Mouse (Mus musculus) WW6 (cell line): ENCODE measurements around the gene Tufm.

Experiments
- DNase-seq: peaks from one replicate; pipeline ENCODE4 v3.0.0-alpha.2; 2013; ENCODE audit warnings: low read depth, low spot score

Tufm gene

DNA sequence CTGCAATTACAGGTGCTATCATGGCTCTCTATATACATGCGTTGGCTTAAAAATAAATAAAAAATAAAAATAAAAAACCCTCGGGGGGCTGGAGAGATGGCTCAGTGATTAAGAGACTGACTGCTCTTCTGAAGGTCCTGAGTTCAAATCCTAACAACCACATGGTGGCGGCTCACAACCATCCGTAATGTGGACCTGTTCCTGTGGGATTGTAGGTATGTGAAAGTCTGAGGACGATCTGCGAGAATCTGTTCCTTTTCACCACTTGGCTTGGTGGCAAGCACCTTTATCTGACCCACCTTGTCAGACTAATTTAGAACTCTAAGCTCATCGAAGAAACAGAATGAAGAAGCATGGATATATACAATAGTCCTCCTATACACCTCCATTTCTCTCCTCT lies 12.3 kb downstream of the Tufm start:
- DNase-seq: no peak

GRCm38 (mm10) chr7:126501684-126502022 lies 14.5 kb downstream of the Tufm start:
- DNase-seq: no peak

DNA sequence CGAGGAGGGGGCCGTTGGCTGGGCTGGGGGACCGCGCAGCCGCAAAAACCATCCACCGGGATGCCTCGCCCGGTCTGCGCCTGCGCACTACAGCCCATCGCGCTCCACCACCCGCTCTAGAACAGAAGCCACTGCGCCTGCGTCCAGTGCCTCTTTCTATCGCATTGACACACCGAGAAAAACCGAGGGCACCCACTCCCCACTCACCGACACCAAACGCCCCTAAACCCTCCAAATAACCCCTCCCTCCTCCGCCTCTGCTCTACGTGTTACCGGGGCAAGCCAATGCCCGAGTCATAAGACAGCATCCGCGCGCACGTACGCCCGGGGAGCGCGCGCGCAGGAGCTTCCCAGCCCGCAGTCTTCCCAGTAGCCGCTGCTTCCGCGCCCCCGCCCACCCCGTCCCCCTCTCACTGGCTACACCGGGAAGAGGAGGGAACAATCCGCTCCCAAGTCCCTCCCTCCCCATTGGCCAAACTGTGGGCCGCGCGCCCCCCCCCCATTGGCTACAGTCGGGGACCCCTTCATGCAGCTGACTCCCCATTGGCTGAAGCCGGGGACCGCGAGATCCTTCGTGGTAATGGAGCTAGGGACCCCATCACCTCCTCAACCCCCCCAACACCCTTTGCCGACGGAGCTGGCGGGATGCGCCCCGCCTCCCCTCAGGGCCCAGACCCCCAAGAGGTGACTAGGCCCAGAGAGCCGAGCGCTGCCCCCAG lies 15.0 kb downstream of the Tufm start:
- peak; percentile 91 for DNase-seq

DNA sequence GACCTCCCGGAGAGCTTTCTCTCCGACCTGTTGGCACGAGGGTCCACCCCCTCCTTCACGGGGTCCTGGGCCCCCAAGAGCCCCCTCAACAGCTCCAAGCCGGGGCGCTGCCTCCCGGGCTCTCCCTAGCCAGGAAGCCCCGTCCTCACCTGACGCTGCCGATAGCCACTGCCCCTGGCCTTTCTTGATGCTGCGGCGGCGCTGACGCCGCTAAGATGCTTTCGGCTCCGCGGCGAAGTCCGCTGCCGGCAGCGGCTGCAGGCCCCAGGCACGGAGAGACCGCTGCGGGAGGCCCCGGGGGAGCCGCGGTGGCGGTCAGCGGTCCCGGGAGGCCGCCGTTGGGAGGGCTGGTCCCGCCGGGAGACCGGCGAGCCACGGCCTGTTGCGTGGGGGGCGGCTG lies 15.6 kb downstream of the Tufm start:
- no peak for DNase-seq

GRCm38 (mm10) chr7:126503273-126503878 lies 16.2 kb downstream of the Tufm start, which contains the start of gene Atxn2l:
Atxn2l (minus strand) TSS chr7:126503437.
- peak; percentile 98 for DNase-seq

DNA sequence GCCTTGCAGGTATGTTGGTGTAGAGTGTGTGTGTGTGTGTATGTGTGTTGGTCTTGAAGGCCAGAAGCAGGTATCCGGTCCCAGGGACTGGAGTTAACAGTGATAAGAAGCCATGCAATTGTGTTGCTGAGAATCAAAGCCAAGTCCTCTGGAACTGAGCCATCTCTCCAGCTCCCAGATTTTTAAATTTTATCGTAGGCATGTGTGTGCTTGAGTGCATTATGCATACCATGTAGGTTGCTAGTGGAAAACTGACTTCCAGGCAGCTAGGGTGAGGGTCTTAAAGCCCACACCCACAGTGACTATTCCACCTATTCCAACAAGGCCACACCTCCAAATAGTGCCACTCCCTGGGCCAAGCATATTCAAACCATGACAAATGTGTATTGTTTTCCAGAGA lies 17.8 kb downstream of the Tufm start:
- DNase-seq: no peak

DNA sequence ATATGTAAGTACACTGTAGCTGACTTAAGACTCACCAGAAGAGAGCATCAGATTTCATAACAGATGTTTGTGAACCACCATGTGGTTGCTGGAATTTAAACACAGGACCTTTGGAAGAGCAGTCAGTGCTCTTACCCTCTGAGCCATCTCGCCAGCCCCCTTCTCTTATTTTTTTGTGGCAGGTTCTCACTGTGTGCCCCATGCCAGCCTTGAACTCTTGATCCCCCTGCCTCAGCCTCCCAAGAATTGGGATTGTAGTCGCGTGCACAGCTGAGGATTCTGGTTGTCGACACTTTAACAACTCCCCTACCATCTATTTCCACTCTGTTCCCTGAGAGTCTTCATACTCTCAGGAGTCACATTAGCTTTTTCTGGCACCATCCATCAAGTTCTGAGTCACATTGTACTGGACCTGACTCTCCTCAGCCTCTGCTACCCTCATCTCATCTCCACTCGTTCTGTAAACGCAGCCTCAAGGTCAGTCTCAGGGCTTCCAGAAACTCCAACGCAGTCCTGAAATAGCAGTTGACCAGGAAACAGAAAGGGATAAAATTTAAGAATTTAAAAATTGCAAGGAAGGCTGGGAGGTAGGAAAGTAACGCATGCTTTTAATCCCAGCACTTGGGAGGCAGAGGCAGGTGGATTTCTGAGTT lies 20.1 kb downstream of the Tufm start:
- no peak for DNase-seq

- no peak for DNase-seq
These were observed 24.1 kb downstream of the Tufm start for GRCm38 (mm10) chr7:126511287-126511686.

DNA sequence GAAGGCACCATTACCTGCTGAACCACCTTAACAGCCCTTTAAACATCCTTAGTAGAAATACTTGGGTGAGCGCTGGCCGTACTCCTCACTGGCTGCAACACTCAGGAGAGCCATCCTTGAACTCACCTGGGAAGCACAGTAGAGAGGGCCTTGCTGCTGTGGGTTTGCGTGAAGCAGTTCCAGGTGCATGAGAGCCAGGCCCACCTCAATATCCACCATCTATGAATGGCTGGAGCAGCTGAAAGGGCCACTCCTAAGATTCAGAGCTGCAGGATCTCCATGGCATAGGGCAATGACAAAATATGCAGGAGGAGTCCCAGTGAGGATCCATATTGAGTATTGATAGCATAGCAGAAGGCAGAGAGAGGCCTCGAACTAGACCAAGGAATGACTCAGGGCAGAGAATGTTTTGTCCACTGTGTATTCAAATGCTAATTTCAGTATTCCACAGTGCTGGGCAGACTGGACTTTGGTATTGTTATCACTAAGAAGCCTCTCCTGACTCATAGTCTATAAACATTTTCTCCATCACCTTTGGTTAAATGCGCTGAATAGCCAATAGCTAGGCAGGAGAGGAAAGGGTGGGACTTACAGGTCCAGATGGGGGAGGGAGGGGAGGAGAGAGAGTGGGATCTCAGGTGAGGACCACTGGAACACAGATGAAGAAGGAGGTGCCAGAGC lies 31.2 kb downstream of the Tufm start:
- DNase-seq: no peak

- no peak for DNase-seq
These were observed 32.4 kb downstream of the Tufm start for GRCm38 (mm10) chr7:126519513-126519912.

DNA sequence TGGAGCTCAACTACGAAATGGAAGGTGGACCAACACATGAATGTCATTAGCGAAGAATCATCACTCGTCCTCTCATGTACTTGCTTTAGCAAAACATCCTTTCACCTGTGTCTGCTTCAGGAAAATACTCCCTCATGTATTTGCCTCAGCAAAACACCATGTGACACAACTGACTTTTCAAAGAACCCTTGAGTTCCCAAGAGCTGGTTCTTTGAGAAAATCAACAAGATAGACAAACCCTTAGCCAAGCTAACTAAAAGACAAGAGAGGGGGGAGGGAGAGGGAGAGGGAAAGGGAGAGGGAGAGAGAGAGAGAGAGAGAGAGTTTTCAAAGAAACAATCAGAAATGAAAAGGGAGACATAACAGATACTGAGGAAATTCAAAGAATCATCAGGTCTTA lies 36.2 kb downstream of the Tufm start:
- no peak for DNase-seq

DNA sequence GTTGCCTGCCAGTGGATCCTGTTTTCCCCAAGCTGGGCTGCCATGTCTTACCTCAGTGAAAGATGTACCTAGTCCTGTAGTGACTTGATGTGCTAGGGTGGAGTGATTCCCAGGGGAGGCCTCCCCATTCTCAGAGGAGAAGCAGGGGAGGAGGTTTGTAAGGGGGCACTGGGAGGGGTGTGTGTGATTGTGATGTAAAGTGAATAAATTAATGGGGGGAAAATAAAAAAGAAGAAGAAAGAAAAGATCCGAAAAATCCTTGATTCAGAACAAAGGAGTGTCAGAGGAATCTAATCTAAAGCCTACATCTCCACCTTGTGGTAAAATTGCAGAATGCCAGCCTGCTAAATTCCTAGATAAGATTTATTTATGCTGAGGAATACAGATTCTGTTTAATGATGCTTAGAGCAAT lies 41.0 kb downstream of the Tufm start:
- DNase-seq: no peak

DNA sequence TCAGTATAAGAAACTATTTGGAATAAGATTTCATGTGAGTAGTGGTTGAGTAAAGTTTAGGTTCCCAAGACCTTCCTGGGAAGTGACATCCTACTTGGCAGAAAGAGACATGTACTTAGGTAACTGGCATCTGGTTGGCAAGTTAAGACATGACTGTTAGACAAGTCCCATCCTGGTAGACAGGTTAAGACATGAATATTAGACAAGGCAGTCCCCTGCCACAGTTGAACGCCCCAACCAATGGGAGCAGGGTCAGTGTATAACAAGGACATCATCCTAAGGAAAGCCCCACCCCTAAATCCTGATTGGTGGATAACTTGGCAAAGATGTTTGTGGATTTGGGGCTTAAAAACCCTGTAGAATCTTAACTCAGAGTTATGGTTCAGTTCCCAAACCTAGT lies 46.3 kb downstream of the Tufm start:
- no peak for DNase-seq

DNA sequence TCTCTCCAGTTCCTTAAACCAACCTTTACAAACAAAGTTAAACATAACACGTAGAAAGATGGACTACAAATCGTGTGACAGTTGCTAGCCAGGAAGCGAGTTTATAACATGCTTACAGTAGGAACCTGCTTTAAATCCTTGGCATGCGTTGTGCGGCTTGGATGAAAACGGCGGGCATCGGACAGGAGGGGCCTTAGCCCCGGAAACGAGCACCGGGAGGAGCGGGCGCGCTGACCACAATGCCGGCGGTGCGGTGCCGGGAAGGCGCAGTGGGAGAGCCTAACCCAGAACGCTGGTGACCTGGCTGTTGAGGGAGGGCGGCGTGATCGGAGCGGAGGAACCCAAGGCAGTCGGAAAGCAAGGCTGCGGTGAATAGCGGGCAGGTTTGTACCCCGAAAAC lies 48.6 kb downstream of the Tufm start:
- DNase-seq: no peak

DNA sequence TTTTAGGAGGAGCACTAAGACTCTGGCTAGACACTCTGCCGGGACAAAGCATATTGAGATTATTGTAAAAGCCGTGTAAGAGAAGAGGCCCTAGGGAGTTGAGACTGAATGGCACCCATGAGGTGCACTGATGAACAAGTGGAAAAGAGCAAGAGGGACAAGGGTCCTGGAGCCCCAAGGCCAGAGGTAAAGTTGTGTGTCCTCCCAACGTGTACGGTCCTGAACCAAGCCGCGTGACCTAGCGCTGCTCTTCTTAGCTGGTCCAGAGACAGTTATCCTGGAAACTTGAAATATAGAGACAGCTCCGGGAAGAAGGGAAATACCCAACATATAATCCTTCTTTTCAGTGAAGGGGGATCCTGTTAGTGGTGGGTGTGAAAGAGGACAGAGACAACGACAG lies 49.3 kb downstream of the Tufm start:
- no peak for DNase-seq

- DNase-seq: peak; percentile 39
These were observed 50.8 kb downstream of the Tufm start for GRCm38 (mm10) chr7:126537820-126538585.
